Mouse (Mus musculus) megakaryocyte progenitor cell, adult 5-6 weeks (primary cell): ENCODE data around the gene Vmn2r105. TPM values are rescaled to one million over a fixed set of nuclear protein-coding genes. Genes with fewer than 3 reads are reported as not detected.

Source experiments
- ATAC-seq: replicated peaks from 2 replicates; pipeline ENCODE4 v1.8.0; 2016; ENCODE audit warnings: mild to moderate bottlenecking, moderate TSS enrichment, inconsistent platforms; ENCODE audit not compliant: poor library complexity
- total RNA-seq, 2 experiments: library from RNA; stranded (forward) in 1 of 2; stranded (reverse) in 1 of 2; fragments of 157-497, 149-512 nt in 1 of 2; fragments of 200-1000 nt in 1 of 2; gene quantifications; 2 replicates each; pipeline versions ENCODE4 v1.2.3 to v1.2.4; 2015 to 2017

Vmn2r105 gene
- total RNA-seq (2015) (not detected in 2 replicates), total RNA-seq (2017) (not detected in 2 replicates)

GRCm38 (mm10) chr17:20234952-20235351, at the start of gene Vmn2r105:
Gene Vmn2r105 (minus strand): TSS chr17:20235052.
- no peak for ATAC-seq

DNA sequence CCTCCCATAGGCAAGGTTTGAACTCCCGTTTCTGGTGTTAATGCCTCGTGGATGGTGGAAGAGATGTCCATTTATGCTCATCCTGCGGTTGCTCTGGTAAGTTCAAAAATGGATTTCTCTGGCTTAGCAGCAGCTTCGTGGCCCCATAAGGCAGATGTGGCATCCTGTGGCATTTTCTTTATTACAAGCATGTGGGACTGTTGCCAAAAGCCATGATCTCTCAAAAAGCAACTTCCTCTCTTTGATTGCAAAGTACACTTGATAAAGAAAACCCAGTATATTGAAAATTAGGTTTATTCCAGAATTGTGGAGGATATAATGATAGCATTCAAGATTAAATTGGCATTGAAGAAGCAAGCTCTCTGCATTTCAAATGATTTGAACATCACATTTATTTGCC, 20.7 kb upstream of the Vmn2r105 start:
- ATAC-seq = no peak

DNA sequence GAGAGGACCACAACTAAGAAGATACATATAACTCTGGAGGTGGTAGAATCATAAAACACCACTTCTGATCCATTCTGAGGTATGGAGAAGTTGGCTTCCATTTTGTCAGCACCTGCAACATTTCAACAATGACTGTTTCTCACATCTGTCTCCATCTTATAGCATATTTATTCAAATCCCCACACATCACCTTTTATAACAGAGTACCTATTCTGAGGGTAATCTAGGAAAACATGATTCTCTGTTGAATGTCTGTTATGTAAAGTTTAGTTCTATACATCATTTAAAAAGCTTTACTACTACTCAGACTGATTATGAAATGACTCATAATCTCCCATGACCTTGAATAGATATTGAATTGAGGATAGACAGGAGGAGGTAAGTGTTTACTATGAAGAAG, 51.9 kb downstream of the Vmn2r105 start, which contains the start of gene Fpr-rs6:
Gene Fpr-rs6, minus strand, starts transcription at position 101 of the 400 bp plus-strand sequence.
- ATAC-seq = no peak

Other genes with a start within 250 kb of the Vmn2r105 start
- not detected in 2 replicates for gene Vmn2r104, start 186.7 kb downstream of the Vmn2r105 start, total RNA-seq (2015)
- not detected in 2 replicates for gene Vmn2r104, start 186.7 kb downstream of the Vmn2r105 start, total RNA-seq (2017)
- not detected in 2 replicates for gene Fpr-rs7, start 120.8 kb downstream of the Vmn2r105 start, total RNA-seq (2015)
- gene Fpr-rs7, start 120.8 kb downstream of the Vmn2r105 start, total RNA-seq (2017) = not detected in 2 replicates
- not detected in 2 replicates for gene Fpr-rs6, start 52.0 kb downstream of the Vmn2r105 start, total RNA-seq (2015)
- not detected in 2 replicates for gene Fpr-rs6, start 52.0 kb downstream of the Vmn2r105 start, total RNA-seq (2017)
- gene Vmn2r106, start 50.5 kb upstream of the Vmn2r105 start, total RNA-seq (2015) = not detected in 2 replicates
- not detected in 2 replicates for gene Vmn2r106, start 50.5 kb upstream of the Vmn2r105 start, total RNA-seq (2017)
- not detected in 2 replicates for gene Vmn2r107, start 110.2 kb upstream of the Vmn2r105 start, total RNA-seq (2015)
- not detected in 2 replicates for gene Vmn2r107, start 110.2 kb upstream of the Vmn2r105 start, total RNA-seq (2017)
- gene Vmn1r224, start 179.1 kb upstream of the Vmn2r105 start, total RNA-seq (2015) = not detected in 2 replicates
- gene Vmn1r224, start 179.1 kb upstream of the Vmn2r105 start, total RNA-seq (2017) = not detected in 2 replicates
- not detected in 2 replicates for gene Vmn2r108, start 246.3 kb upstream of the Vmn2r105 start, total RNA-seq (2015)
- not detected in 2 replicates for gene Vmn2r108, start 246.3 kb upstream of the Vmn2r105 start, total RNA-seq (2017)